14 mouse cellular contexts compared by ENCODE assay signal in genomic region chr9:25176562-25176961, GRCm38 (mm10). TPM values are rescaled to one million over a fixed set of nuclear protein-coding genes. Genes with fewer than 3 reads are reported as not detected.
DNase-seq lines count a peak whose midpoint lies in the region; ATAC-seq and TF ChIP-seq lines count a peak whose summit lies in the region.
"Had no signal": no experiment of that assay in that cellular context is flagged by ENCODE, and none has a peak within 500 bp of the region (broad histone marks: within the 10 kb centered on the region; RNA-seq: fewer than 3 reads in every experiment).

No protein-coding gene starts in this region.

- H3K27ac ChIP-seq in liver, postnatal 0 days (ENCODE audit: low read depth), result peak overlapping the region; percentile 22; the same call in 1 of the 2 replicates
- H3K27ac ChIP-seq in cortical plate, adult 2 months (ENCODE audit: insufficient read depth, low read length), result peak overlapping the region; percentile 92
- H3K27ac ChIP-seq in heart, embryonic 11.5 days (ENCODE audit: low read depth, low read length), result 0 out of 2 replicates have a peak overlapping the region, but pooled peaks have one; percentile 35
- H3K27ac ChIP-seq: forebrain, embryonic 15.5 days; hindbrain, embryonic 10.5 days; liver, embryonic 14.5 days had no signal

- peaks cover 17% of the 10 kb centered on the region for H3K4me1 ChIP-seq in liver, postnatal 0 days (ENCODE audit: insufficient read depth)
- H3K4me1 ChIP-seq in cortical plate, adult 2 months (ENCODE audit: control insufficient read depth, insufficient read depth, low read length), result peaks cover 14% of the 10 kb centered on the region
- H3K4me1 ChIP-seq in heart, embryonic 11.5 days (ENCODE audit: control insufficient read depth, insufficient read depth, low read length), result peaks cover 24% of the 10 kb centered on the region
- H3K4me1 ChIP-seq: hindbrain, embryonic 10.5 days had no signal

- H3K4me2 ChIP-seq in liver, postnatal 0 days (ENCODE audit: low read depth, low read length), result no peak overlapping the region
- H3K4me2 ChIP-seq in heart, embryonic 11.5 days, result no peak overlapping the region
- H3K4me2 ChIP-seq: forebrain, embryonic 15.5 days had no signal

- no peak overlapping the region for H3K9ac ChIP-seq in liver, postnatal 0 days (replicated peaks)
- no peak overlapping the region for H3K9ac ChIP-seq in heart, embryonic 11.5 days (ENCODE audit: low read depth, low read length)
- H3K9ac ChIP-seq: forebrain, embryonic 15.5 days; liver, embryonic 14.5 days had no signal

- no peaks in the 10 kb centered on the region for H3K36me3 ChIP-seq in liver, postnatal 0 days (replicated peaks; ENCODE audit: insufficient read depth, low read length)
- H3K36me3 ChIP-seq in heart, embryonic 11.5 days (ENCODE audit: control insufficient read depth, insufficient read depth, low read length), result no peaks in the 10 kb centered on the region
- H3K36me3 ChIP-seq: forebrain, embryonic 15.5 days; G1E; hindbrain, embryonic 10.5 days had no signal

- WGBS in liver, postnatal 0 days (ENCODE audit: insufficient replicate concordance), result 76% methylated on average over 1 of the region's 1 CpGs
- WGBS in heart, embryonic 11.5 days (ENCODE audit: insufficient replicate concordance), result 24% methylated on average over 1 of the region's 1 CpGs

- H3K9me3 ChIP-seq in liver, postnatal 0 days (ENCODE audit: low read length), result no peaks in the 10 kb centered on the region
- no peaks in the 10 kb centered on the region for H3K9me3 ChIP-seq in heart, embryonic 11.5 days (replicated peaks; ENCODE audit: control insufficient read depth, low read length)
- H3K9me3 ChIP-seq: forebrain, embryonic 15.5 days; G1E; hindbrain, embryonic 10.5 days had no signal

- no peak overlapping the region for H3K4me3 ChIP-seq in liver, postnatal 0 days (ENCODE audit: low read depth, low read length)
- no peak overlapping the region for H3K4me3 ChIP-seq in cortical plate, adult 2 months (ENCODE audit: insufficient read depth, low read length)
- H3K4me3 ChIP-seq in heart, embryonic 11.5 days (ENCODE audit: low read depth, low read length), result no peak overlapping the region
- H3K4me3 ChIP-seq: forebrain, embryonic 15.5 days; hindbrain, embryonic 10.5 days had no signal

- no peak for TF ChIP-seq EP300 in liver, postnatal 0 days (IDR thresholded peaks at IDR 0.05; ENCODE audit: low read depth)

- no peaks in the 10 kb centered on the region for H3K27me3 ChIP-seq in liver, postnatal 0 days (ENCODE audit: insufficient read depth, low read length)
- no peaks in the 10 kb centered on the region for H3K27me3 ChIP-seq in heart, embryonic 11.5 days (ENCODE audit: control insufficient read depth, insufficient read depth, low read length)
- H3K27me3 ChIP-seq: forebrain, embryonic 15.5 days had no signal

- DNase-seq in liver, postnatal 0 days, result no peak
- DNase-seq in liver, result no peak
- peak; percentile 49 for DNase-seq in lung, postnatal 36 days
- no peak for DNase-seq in cerebellum, adult 8-10 months
- DNase-seq in urinary bladder, postnatal 36 days (ENCODE audit: low spot score in 2 of 2), result no peak
- DNase-seq: midbrain, embryonic 14.5 days; right cerebral cortex, postnatal 14 days had no signal

- no peak for ATAC-seq in liver, postnatal 0 days
- ATAC-seq in heart, embryonic 11.5 days (replicated peaks; ENCODE audit: insufficient number of reproducible peaks, low FRiP score, low TSS enrichment), result no peak
- ATAC-seq in megakaryocyte-erythroid progenitor cell, adult 5-6 weeks (replicated peaks; ENCODE audit: low FRiP score, low TSS enrichment, poor library complexity, severe bottlenecking), result no peak
- ATAC-seq: forebrain, embryonic 15.5 days had no signal

- no peak for TF ChIP-seq POLR2A in cortical plate, adult 2 months (IDR thresholded peaks at IDR 0.05; ENCODE audit: extremely low read depth, insufficient read depth, low read length)

- TF ChIP-seq CTCF in liver, postnatal 0 days (IDR thresholded peaks at IDR 0.05; ENCODE audit: low read depth), result no peak
- no peak for TF ChIP-seq CTCF in cortical plate, adult 2 months (IDR thresholded peaks at IDR 0.05; ENCODE audit: extremely low read depth, insufficient read depth, low read length)

RNA-seq across cellular contexts. Expression of gene Herpud2, which starts 24.9 kb away (rescaled TPM):
- 12.7 and 13.7 TPM in 2 replicates for polyA plus RNA-seq in liver, postnatal 0 days (2015; fragmentation: Nextera tagmentation; extraction: Ambion mirVana)
- 37.8 and 42.3 TPM in 2 replicates for polyA plus RNA-seq in cortical plate, adult 2 months (2012; rRNA removed)
- polyA plus RNA-seq in heart, embryonic 11.5 days (2014; fragmentation: Nextera tagmentation; extraction: Ambion mirVana), result 22.4 and 24.2 TPM in 2 replicates
- 26.4 and 28.0 TPM in 2 replicates for total RNA-seq in megakaryocyte-erythroid progenitor cell, adult 5-6 weeks (2014; fragmentation: Nextera tagmentation)
- total RNA-seq in megakaryocyte-erythroid progenitor cell, adult 5-6 weeks (2017), result 12.6 and 13.9 TPM in 2 replicates

Comparison
In these comparisons a context has a peak if more than half of its experiments do, and no peak if none do; other contexts are left out.
1. H3K27ac ChIP-seq: peak in every context shown above with its lines; median percentile 92 in cortical plate, adult 2 months; 35 in heart, embryonic 11.5 days; 22 in liver, postnatal 0 days.